Mouse (Mus musculus) bone marrow macrophage, adult 2 months (primary cell): Measurements from ENCODE around the gene Fzd7.

Source experiments
- CTCF ChIP-seq: IDR thresholded peaks from 2 replicates; pipeline ENCODE4 v1.5.1; 2012; ENCODE audit warnings: low read depth, mild to moderate bottlenecking, low read length, moderate library complexity
- POLR2A ChIP-seq: IDR thresholded peaks from 2 replicates; pipeline ENCODE4 v1.6.1; 2012; ENCODE audit warnings: mild to moderate bottlenecking, low read depth, low read length, borderline replicate concordance

DNA sequence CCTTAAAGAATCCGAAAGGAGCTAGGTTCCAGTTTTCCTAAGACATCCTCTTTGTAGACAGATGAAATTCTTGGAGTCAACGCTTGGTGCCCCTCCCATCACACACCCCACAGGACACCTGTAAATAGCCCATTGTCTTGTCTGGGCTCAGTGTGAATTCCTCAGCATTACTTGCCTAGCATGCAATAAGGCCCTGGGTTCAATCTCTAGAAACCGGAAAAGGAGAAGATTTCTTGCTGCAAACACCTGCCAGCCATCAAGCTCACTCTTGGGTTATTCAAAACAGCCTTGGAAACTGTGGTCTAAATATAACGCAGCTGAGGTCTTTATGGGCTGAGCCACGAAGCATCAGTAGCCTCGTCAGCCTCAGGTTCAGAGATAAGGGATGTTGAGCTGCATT, 48.9 kb upstream of the Fzd7 start:
- TF ChIP-seq CTCF, result no peak
- TF ChIP-seq POLR2A, result no peak
